Mouse (Mus musculus) brain, embryonic 18.5 days (tissue): ENCODE results near the gene Ctsh.
"Not testable (repeated sequence)": the region's sequence is repeated elsewhere in the genome, so short reads cannot be mapped to it uniquely, and the experiment has no call there.

Source experiments
- DNase-seq: peaks from one replicate; pipeline ENCODE4 v3.0.0-alpha.2; 2012; ENCODE audit warnings: low read depth, low spot score

The Ctsh gene

DNA sequence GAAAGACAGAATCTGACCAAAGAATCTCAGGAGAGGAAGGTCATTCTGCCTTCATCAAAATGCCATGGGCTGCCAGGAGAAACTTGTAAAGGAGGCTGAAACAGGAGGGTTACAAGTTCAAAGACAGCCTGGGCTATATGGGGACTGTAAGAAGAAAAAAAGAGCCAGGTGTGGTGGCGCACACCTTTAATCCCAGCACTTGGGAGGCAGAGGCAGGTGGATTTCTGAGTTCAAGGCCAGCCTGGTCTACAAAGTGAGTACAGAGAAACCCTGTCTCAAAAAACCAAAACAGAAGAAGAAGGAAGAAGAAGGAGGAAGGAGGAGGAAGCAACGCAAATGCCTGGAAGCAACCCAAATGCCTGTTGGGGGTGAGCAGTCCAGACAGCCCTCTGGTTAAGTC is at the start of gene Ctsh:
TSS of gene Ctsh (plus strand) at position 301 of the 400 bp plus-strand sequence.
- no peak for DNase-seq

DNA sequence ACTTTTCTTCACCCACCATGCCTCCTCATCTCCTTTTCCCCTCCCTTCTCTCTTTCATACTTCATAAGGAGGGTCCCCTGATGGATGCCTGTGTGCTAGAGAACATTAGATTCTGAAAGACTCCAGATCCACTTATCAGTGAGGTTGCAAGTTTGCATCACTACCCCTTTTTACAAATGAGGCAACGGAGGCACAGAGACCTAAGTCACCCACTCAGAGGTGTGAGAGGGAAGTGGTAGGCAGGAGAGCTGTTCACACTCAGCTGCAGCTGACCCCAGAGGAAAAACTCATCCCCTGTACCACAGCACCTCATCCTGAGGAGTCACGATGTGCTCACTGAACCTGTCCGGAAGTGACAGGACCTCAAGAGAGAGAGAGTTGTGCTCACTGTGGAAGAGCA is 47.5 kb upstream of the Ctsh start:
- no peak for DNase-seq

DNA sequence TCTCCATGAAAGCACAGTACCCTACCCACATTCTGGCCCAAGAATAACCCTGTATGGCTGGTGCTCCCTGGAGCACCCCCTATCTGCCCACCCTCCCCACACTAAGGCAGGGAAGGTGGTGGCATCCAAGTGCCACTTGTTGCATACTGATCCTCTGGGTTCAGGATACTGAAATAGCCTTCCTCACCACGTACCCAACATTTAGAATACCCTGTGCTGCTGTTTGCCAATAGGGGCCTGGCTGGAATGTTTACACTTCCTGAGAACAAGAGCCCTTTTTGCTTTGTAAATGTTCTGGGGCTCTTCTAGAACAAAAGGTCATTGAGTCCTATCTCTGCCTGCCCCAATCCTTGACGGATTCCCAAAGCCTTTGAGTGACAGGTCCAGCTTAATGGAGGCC is 46.9 kb upstream of the Ctsh start:
- no peak for DNase-seq

DNA sequence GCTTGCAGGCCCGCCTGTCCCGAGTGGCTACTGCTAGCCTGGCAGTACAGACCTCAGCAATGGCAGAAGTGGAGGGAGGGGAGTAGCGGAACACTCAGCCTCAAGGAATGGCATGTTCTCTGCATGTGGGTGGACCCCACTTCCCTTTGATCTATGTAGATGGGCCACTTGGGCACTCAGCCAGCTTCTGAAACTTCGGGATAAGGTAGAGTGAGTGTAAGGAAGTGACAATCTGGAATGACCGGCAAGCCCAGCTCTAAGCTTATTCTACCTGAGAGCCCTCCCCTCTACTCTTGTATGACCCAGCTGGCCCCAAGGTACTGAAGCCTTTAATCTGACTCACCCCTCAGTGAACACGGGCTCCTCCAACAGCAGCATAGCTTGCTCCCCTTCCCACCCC is 45.8 kb upstream of the Ctsh start:
- DNase-seq = no peak

DNA sequence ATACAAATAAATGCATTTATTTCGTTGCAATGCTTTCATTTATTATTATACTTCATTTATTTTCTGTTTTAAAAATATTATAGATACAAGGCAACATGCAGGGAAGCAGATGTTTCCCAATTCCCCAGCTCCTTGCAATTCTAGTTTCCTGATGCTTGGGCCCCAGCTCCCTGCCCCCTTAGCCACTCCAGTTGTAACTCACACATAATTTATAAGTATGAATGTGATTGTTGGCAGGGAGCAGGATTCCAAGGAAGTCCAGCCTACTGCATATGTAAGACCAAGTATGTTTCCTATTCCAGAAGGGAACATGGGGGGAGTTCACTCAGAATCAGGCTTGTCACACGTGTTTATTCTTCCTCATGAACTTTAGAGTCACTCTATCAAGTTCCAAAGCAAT is 42.1 kb upstream of the Ctsh start:
- DNase-seq = no peak

DNA sequence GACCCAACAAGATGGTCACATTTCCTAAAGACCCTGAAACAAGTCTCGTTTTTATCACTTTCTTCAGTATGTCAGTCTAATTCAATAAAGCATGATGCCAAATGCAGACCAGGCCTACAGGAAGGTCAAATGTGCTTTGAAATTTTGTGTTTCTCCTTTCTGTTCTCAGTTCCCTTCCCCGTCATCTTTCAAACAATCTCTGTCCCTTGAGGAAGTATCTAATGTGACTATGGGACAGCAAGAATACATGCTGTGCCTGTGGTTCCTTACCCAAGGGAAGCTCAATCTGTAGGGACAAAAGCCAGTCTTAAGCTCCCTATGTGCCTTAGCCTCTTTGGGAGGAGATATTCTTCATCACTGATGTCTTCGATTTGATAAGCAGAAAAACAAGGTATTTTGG is 39.3 kb upstream of the Ctsh start:
- no peak for DNase-seq

DNA sequence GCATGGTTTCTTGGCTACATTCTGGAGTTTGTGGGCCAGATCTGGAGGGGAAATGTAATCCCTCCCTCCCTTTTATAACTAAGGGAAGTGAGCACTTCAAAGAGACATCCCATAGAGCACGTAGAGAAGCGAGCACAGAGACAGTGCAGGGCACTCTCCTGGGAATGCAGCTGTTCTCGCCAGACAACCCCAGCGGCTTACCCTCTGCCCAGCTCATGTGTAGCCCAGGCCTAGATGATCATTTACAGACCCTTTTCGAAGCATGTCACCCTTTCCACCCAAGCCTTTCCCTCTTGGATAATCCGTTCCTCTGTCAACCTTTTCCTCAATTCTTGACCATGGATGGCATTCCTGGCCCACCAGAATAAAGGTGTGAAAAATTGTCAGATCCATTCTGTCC is 37.7 kb upstream of the Ctsh start:
- DNase-seq = no peak

DNA sequence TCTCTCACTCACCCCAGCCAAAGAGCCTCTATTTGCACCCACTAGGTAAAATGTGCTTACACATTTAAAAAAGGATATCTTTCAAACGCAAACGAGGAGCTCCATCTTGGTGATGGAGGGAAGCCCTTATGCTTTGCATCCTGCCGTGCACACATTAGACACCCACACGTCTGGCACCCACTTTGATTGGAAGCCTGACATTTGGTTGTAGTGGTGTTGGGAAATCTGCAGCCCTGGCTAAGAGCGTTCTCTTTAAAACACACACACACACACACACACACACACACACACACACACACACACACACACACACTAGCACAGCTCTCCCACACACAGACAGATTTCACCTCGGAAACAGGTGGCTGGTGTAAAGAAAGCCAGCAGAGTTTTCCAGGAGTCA is 33.1 kb upstream of the Ctsh start:
- DNase-seq = no peak

DNA sequence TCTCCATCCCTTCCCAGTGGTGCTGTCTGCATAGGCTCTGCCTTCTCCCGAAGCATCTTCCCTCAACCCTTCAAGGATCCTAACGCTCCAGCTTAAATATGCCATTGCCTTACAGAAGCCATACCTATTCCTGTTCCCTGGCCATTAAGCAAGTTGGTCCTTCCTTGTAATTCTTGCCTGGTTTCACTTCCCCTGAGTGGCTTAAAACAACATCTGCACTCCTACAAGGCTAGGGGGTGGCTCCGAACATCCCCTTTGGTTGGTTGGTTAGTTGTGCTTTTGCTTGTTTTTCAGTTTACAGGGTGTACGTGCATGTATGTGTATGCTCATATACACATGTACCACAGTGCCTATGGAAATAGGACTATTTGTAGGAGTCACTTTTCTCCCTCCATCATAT is 32.5 kb upstream of the Ctsh start:
- no peak for DNase-seq

DNA sequence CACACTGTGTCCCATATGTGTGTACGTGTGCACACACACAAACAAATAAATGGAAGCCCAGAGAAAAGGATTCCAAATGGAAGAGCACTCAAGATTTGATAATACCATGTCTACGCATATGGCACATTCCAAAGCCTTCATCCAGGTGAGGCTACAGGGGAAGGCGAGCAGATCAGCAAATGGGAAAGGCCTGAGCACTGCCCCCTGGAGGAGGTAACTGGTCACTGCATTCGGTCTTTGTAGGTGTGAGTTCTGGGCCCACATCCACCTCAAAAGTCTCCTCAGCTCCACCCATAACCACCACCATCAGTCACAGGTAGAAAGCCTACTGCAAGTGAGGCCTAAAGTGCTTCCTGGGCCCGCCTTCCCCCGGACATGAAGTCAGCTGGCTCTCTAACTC is 26.2 kb upstream of the Ctsh start:
- DNase-seq = no peak

DNA sequence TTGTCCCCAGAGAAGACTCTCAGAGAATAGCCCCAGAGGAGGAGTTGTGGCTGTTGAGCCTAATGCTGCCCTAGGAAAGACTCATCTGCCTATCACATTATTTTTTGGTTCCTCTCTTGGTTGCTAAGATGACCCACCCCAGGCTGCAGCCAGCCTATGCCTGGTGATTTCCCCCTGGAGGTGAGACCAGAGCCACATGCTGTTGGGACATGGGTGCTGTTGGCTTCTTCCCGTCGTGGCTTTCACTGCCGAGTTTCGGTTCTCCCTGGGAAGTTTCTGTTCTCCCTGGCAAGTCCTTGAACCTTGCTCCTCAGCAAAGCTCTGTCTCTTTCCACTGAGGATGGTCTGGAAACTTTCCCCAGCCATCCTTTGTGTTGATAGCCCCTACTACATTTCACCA is 20.0 kb upstream of the Ctsh start:
- no peak for DNase-seq

DNA sequence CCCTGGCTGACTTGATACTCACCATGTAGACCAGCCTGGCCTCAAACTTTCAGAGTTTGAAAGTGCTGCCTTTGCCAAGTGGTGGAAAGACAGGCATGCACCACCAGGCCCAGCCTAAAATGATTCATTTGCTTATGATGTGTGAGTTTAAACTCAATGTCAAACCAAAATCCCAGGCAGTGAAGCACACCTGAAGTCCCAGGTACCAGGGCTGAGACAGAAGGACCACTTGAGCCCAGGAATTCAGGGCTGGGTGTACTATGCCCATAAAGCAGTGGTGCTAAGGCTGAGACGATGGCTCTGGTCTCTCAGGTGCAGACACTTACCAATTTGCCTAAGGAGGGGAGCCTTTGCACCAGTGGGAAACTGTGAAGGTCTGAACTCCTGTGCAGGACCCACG is 18.8 kb upstream of the Ctsh start:
- no peak for DNase-seq

DNA sequence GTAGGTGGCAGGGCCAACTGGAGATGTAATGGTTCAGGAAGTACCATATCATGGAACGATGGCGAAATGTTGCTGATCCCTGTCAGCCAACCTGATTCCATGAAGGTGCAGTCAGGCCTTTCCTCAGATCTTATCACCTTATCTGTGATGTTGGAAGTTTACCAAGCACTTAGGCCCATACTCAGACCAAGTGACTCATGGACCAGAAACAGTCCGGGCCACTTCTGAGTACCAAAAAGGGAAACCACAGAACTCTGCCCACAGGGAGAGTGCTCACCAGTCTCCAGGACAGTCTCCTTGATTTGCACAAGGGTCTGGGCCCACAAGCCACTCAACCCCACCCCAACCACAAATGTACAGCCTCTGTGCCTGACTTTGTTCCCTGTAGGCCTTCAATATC is 18.2 kb upstream of the Ctsh start:
- DNase-seq = no peak

DNA sequence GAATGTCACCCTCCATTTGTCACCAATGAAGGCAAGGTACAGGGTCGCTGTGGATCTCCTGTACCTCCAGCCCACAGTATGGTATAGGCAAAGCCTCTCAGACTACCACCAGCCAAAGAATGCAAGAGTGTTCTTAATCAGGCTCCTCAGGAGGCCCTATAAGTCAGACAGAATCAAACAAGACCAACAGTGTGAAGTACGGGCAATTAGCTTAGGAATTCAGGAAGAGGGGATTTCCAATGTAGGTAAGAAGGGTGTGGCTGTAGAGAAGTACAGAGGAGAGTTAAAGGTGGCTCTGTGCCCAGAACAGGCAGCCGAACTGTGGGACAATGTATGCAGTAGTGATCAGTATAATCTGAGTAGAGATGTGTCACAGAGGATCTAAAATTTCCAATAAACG is 17.6 kb upstream of the Ctsh start:
- no peak for DNase-seq

DNA sequence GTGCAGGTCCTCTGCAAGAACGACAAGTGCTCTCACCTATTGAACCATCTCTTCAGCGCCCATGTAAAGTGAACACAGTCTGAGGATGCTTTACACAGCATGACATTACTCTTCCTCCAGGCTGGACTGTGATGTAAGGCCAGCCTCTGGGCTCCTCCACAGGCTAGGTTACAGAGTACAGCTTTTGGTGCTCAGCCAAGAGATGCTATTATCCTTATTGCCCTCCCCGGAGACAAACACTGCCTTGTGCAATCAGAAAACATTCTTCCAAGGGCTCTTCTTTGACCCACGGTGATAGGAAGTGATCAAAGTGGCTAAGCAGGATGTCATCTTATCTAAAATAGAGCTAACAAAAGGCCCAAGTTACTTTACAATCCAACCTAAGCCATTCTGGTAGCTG is 15.4 kb upstream of the Ctsh start:
- no peak for DNase-seq

DNA sequence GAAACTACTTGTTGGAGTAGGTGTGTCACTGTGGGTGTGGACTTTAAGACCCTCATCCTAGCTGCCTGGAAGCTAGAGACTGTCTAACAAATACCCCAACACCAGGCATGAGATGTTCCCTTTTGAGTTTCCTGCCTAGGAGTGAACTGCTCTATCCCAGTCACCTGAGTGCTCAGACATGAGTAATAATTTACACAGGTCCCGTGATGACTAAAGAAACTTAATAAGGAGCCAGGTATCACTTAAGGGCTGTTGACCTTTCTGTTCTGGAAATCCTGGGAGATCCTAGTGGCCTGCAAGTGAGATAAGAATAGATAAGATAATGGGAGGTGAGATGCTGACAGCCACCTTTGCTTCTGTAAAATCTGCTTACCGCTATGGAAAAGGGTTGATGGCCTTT is 13.0 kb upstream of the Ctsh start:
- DNase-seq = no peak

DNA sequence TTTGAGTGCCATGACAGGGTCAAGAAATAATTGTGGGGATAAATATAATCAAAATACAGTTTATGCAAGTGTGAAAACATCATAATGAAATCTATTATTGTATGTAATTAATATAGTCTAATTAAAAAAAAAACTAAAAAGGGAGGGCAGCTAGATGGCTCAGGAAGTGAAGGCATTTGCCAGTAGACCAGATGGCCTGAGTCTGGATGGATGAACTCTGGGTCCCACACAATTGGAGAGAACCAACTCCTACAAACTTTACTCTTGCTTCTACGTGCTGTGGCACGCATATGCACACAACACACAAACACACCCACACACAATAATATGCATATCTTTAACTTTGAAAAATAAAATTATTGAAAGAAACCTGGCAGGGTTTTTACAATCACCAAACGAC is 12.4 kb upstream of the Ctsh start:
- DNase-seq = no peak

DNA sequence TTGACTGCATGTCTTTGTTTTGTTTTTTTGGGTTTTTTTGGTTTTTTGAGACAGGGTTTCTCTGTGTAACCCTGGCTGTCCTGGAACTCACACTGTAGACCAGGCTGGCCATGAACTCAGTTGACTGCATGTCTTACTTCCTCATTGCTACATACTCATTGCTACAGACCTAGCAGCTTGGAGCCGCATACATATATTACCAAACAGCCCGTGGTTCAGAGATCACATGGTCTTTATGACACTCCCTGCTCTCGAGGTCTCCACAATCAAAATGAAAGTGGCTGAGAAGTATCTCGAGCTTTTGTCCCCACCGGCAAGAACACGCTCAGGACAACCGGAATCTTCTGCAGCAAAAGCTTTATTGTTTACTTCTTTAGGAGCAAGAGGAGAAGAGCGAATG is 11.0 kb upstream of the Ctsh start:
- DNase-seq = not testable (repeated sequence)

DNA sequence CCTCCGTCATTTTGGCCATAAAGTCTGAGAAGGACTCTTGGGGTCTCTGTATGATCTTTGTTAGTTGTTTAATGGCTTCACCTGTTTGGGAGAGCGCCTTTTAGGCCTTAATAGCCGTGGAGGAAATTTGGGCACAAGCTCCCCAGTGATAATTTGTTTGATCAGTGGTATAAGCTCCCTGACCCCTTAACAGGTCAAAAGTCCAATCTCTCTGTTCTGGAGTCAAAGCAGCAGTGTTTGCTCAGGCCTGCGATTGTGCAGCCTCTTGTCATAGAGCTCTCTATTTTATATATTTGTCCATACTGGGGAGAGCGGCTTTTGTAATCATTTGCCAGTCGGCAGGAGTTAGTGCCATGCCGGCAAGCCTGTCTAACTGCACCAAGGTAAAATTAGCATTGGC is 8.8 kb upstream of the Ctsh start:
- DNase-seq = no peak

DNA sequence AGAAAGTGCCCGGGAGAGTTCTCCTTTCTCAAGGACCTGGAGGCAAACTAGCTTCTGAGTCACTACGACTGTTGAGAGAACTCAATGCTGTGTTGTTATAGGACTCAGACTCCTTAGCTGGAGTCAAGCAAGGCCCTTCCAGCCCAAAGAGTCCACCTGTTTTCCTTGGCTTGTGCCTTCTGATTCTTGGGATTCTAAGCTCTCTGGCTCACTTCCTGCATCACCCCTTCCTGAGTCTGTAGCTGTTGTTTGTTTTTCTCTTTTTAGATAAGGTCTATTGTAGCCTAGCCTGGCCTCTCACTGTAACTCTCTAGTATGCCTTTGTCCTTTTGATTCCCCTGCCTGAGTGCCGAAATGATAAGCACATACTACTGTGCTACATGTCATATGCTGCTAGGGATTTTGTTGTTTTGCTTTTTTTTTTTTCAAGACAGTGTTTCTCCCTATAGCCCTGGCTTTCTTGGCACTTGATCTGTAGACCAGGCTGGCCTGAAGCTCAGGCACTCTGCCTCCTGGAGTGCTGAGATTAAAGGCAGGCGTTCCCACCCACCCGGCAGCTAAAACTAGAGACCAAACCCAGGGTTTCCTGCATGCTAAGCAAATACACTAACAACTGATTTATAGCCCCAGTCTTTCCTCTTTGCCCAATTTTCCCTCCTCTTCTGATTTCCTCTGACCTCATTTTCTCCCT is 5.9 kb upstream of the Ctsh start:
- no peak for DNase-seq

DNA sequence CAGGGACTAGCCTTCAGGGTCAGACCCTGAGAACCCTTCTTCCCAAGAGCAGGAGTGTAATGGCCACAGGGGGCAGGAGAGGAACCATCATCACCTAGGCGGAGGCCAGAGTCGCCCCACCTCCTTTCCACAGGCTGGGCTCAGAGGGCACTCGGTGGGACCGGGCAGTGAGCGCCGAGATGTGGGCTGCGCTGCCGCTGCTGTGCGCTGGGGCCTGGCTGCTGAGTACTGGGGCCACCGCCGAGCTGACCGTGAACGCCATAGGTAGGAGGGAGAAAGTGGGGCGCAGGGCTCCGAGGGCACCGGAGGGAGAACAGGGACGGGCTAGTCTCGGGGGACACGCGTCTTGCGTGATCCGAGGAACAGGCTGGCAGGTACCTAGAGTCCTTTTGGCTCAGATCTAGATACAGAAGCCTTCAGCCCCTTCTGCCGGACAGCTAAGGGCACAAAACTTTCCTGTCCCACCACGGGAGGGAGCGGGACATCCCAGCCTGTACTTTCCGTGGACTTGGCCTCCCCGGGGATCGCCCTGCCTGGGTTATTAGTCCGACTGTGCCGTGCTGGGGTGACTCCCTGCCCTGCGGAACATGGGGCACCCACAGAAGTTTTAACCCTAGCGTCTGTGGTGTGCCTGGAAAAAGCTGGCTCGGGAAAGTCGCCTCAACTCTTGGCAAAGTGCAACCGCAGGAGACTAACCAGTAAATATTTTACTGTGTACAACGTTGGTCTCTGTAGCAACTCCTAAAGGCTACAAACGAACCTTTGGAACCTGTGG is 606 bp downstream of the Ctsh start:
- no peak for DNase-seq

DNA sequence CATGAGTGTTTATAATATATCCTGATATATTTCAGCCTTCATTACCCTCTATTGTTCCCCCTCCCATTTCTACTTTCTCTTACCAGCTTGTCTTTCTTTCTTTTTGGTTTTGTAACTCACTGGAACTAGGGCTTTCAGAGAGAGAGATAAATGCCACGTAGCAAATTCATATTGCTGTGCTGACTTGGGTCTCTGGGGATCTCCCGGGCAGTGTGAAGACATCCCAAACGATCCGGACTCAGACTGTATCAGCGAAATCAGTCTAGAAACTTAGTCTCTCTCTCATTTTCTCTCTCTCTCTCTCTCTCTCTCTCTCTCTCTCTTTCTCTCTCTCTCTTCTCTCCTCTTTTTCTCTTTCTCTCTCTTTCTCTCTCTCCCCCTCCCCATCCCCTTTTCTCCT is 1.5 kb downstream of the Ctsh start:
- no peak for DNase-seq

DNA sequence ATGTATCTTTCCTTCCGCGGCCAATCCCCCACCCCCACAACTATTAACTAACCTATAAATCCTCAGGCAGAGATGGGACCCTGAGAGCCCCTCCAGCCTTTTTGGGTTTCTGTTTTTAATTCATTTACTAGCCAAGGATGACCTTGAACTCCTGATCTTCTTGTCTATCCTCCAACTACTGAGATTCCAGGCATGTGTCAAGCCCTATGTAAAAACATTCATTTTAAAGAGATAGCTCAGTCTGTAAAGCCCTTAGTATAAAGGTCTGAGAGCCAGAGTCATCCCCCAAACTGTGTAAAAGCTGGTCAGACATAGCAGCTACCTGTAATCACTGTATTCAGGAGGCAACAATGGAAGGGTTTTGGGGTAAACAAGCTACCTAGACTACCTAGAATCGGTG is 2.0 kb downstream of the Ctsh start:
- no peak for DNase-seq

DNA sequence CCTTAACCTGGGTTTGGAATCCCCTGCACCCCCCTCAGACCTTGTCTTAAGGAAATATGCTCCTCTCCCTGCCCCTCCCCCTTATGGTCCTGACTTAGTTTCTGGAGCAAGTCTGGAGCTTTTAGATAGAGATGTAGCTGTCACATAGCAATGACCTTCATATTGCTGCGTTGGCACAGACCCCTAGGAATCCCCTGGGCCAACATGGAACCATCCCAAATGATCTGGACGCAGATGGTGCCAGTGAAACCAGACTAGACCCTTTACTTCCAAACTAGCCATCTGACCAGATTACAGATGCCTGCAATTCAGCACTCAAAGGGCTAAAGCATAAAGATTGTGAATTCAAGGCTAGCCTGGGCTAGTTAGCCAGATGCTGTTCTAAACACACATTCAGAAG is 2.8 kb downstream of the Ctsh start:
- DNase-seq = no peak
